Mouse (Mus musculus) forebrain, embryonic 16.5 days (tissue): ENCODE measurements around the gene Ass1. TPM values are rescaled to one million over a fixed set of nuclear protein-coding genes. Genes with fewer than 3 reads are reported as not detected.

Experiments used
- ATAC-seq: fragments of 200-750 bp; cut with Nextera tagmentation; 2 replicates; pipeline ENCODE4 v1.8.0; 2017; ENCODE audit warnings: mild to moderate bottlenecking, moderate library complexity
- H3K27ac ChIP-seq: fragments of 300-500 bp; sonication (generic); 2 replicates; pipeline ENCODE4 v1.5.1; 2014; ENCODE audit warnings: low read length, control low read depth
- H3K27me3 ChIP-seq: fragments of 300-500 bp; sonication (generic); replicated peaks from 2 replicates; pipeline ENCODE4 v1.6.1; 2014; ENCODE audit warnings: low read length; ENCODE audit not compliant: control insufficient read depth, insufficient read depth
- H3K36me3 ChIP-seq: fragments of 300-500 bp; sonication (generic); 2 replicates; pipeline ENCODE4 v1.6.1; 2014; ENCODE audit not compliant: control insufficient read depth, insufficient read depth
- H3K4me1 ChIP-seq: fragments of 300-500 bp; sonication (generic); replicated peaks from 2 replicates; pipeline ENCODE4 v1.6.1; 2014; ENCODE audit warnings: low read length; ENCODE audit not compliant: control insufficient read depth, insufficient read depth
- H3K4me2 ChIP-seq: fragments of 300-500 bp; sonication (generic); 2 replicates; pipeline ENCODE4 v1.6.1; 2014; ENCODE audit warnings: mild to moderate bottlenecking, low read length, control low read depth
- H3K4me3 ChIP-seq: fragments of 300-500 bp; sonication (generic); replicated peaks from 2 replicates; pipeline ENCODE4 v1.5.1; 2014; ENCODE audit warnings: mild to moderate bottlenecking, low read length, control low read depth
- H3K9ac ChIP-seq: fragments of 300-500 bp; sonication (generic); replicated peaks from 2 replicates; pipeline ENCODE4 v1.6.1; 2014; ENCODE audit warnings: low read depth, low read length, control low read depth
- H3K9me3 ChIP-seq: fragments of 300-500 bp; sonication (generic); 2 replicates; pipeline ENCODE4 v1.6.1; 2016; ENCODE audit warnings: low read length; ENCODE audit not compliant: control insufficient read depth
- WGBS: fragments of 180-500 bp; shearing (Covaris S2); extraction: QIAGEN DNeasy Blood & Tissue Kit; methylation state at CpG from one replicate; pipeline ENCODE4 v1.1.7; 2014; 5-methylcytosine and 5-hydroxymethylcytosine counted together
- polyA plus RNA-seq: library from polyadenylated mRNA; unstranded; fragments of >200 nt; fragmentation: Nextera tagmentation; extraction: Ambion mirVana; gene quantifications from 2 replicates; pipeline ENCODE4 v1.2.1, GENCODE M21; 2015

Gene Ass1
- 6.0 and 8.0 TPM in 2 replicates for polyA plus RNA-seq

- H3K27me3 ChIP-seq, result peaks cover 32% of the 10 kb centered on the region
These were observed at the start of gene Ass1 for GRCm38 (mm10) chr2:31469931-31470682. Ass1 (plus strand) TSS chr2:31470207.

DNA sequence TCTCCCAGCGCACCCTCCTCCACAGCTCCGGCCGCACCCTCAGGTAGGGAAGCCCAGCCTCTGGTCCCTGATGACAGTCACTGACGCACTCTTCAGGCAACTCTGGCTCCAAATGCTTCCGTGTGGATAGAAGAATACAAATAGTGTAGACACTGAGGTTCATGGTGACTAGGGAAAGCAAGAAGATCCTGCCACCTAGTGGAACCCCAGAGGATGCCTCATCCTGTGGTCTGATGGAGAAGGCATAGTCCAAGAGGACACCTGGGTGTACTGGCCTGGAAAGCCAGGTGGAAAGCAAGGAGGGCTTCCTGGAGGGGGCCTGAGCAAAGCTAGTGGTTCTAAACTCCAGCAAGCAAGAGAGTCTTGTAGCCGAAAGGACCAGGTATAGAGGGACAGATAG is 49.1 kb upstream of the Ass1 start:
- H3K9ac ChIP-seq, result no peak overlapping the region
- no peaks in the 10 kb centered on the region for H3K4me1 ChIP-seq
- no peaks in the 10 kb centered on the region for H3K9me3 ChIP-seq
- H3K4me3 ChIP-seq, result no peak overlapping the region
- H3K4me2 ChIP-seq, result no peak overlapping the region
- H3K36me3 ChIP-seq, result no peaks in the 10 kb centered on the region
- ATAC-seq, result no peak
- no peaks in the 10 kb centered on the region for H3K27me3 ChIP-seq
- H3K27ac ChIP-seq, result no peak overlapping the region
- WGBS, result 80% methylated on average over 6 of the region's 6 CpGs

More at GRCm38 (mm10) chr2:31469931-31470682, at the start of gene Ass1:
- Histone ChIP-seq H3K4me1 (peaks cover 15% of the 10 kb centered on the region), H3K36me3 (no peaks in the 10 kb centered on the region), H3K27ac (no peak within 1 kb of the TSS), H3K4me3 (peak within 1 kb of the TSS; percentile 40), H3K9ac (peak within 1 kb of the TSS; percentile 45), H3K4me2 (peak within 1 kb of the TSS; percentile 68), H3K9me3 (no peaks in the 10 kb centered on the region)
- peak; percentile 72 for ATAC-seq
- 1% methylated on average over 48 of the region's 49 CpGs for WGBS

GRCm38 (mm10) chr2:31422576-31422975 is 47.4 kb upstream of the Ass1 start:
- no peak overlapping the region for H3K9ac ChIP-seq
- H3K9me3 ChIP-seq, result no peaks in the 10 kb centered on the region
- no peak overlapping the region for H3K27ac ChIP-seq
- WGBS, result 68% methylated on average over 6 of the region's 6 CpGs
- no peaks in the 10 kb centered on the region for H3K27me3 ChIP-seq
- H3K4me1 ChIP-seq, result no peaks in the 10 kb centered on the region
- no peak overlapping the region for H3K4me2 ChIP-seq
- no peak overlapping the region for H3K4me3 ChIP-seq
- ATAC-seq, result no peak
- H3K36me3 ChIP-seq, result no peaks in the 10 kb centered on the region

- Histone ChIP-seq H3K4me2 (no peak overlapping the region), H3K9ac (no peak overlapping the region), H3K4me3 (no peak overlapping the region), H3K27me3 (no peaks in the 10 kb centered on the region), H3K36me3 (no peaks in the 10 kb centered on the region), H3K27ac (no peak overlapping the region), H3K9me3 (no peaks in the 10 kb centered on the region), H3K4me1 (peaks cover 7% of the 10 kb centered on the region; the same call in 1 of the 2 replicates)
- ATAC-seq, result peak; percentile 75
- WGBS, result 57% methylated on average over 5 of the region's 5 CpGs
These were observed 38.5 kb upstream of the Ass1 start for GRCm38 (mm10) chr2:31431477-31431876.

DNA sequence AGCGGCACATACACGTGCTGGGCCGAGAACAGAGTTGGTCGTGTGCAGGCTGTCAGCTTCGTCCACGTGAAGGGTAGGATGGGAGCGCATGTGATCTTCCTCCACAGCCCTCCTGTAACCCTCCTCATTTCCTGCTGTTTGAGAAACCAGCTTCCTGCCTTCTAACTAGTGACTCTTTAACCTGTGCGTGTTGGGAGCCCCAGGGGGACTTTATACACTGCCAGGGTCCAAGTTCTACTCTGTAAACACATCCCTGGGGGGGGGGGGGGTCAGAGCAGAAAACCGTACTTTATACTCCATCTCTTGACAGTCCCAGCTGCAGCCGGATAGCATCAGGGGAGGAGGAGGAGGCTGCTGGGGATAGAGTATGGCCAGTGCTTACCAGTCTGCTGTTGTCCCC is 35.3 kb upstream of the Ass1 start:
- no peak overlapping the region for H3K9ac ChIP-seq
- H3K4me1 ChIP-seq, result peaks cover 7% of the 10 kb centered on the region; the same call in 1 of the 2 replicates
- no peak overlapping the region for H3K4me2 ChIP-seq
- no peaks in the 10 kb centered on the region for H3K9me3 ChIP-seq
- no peaks in the 10 kb centered on the region for H3K36me3 ChIP-seq
- no peak overlapping the region for H3K27ac ChIP-seq
- no peak for ATAC-seq
- WGBS, result 80% methylated on average over 10 of the region's 10 CpGs
- H3K27me3 ChIP-seq, result no peaks in the 10 kb centered on the region
- no peak overlapping the region for H3K4me3 ChIP-seq

- Histone ChIP-seq H3K36me3 (no peaks in the 10 kb centered on the region), H3K4me2 (no peak overlapping the region), H3K27ac (no peak overlapping the region), H3K9ac (no peak overlapping the region), H3K4me3 (no peak overlapping the region), H3K9me3 (no peaks in the 10 kb centered on the region), H3K4me1 (peaks cover 7% of the 10 kb centered on the region; the same call in 1 of the 2 replicates), H3K27me3 (no peaks in the 10 kb centered on the region)
- ATAC-seq, result no peak
- 38% methylated on average over 6 of the region's 6 CpGs for WGBS
These were observed 34.4 kb upstream of the Ass1 start for GRCm38 (mm10) chr2:31435567-31435966.

DNA sequence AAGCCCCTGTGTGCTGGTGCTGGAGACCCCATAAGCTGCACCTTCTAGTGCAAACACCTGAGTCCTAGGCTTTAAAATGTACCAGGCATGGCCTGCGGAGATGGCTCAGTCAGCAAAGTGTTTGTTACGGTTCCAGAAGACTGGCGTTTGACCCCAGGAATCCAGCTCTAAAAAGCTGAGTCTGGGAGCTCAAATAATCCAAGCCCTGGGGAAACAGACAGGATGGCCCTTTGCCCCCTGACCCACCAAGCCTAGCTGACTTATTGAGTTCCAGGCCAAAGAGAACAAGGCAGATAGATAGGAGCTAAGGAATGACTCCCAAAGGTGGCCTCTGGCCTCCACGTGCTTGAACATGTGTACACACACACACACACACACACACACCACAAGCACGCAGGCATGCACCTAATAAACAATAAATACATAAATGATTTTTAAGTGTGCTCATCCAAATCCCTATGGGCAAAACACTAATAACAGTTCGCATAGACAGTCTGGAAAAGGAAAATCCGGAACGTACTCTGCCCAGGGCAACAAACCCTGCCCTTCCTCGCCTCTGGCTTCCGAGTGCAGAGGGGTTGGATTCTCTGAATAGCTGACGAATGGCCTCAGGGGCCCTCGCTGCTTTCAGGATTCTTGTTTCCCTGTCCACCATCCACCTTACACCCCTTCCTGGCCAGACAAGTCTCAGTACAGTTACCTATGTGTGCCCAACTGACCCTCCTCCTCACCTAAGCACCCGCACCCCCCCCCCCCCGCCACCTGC is 32.3 kb upstream of the Ass1 start:
- no peaks in the 10 kb centered on the region for H3K9me3 ChIP-seq
- no peak overlapping the region for H3K4me2 ChIP-seq
- ATAC-seq, result no peak
- H3K27ac ChIP-seq, result no peak overlapping the region
- WGBS, result 73% methylated on average over 14 of the region's 14 CpGs
- no peak overlapping the region for H3K4me3 ChIP-seq
- no peaks in the 10 kb centered on the region for H3K4me1 ChIP-seq
- H3K36me3 ChIP-seq, result no peaks in the 10 kb centered on the region
- no peaks in the 10 kb centered on the region for H3K27me3 ChIP-seq
- no peak overlapping the region for H3K9ac ChIP-seq

GRCm38 (mm10) chr2:31439576-31439975 is 30.4 kb upstream of the Ass1 start:
- H3K9ac ChIP-seq, result no peak overlapping the region
- H3K27ac ChIP-seq, result no peak overlapping the region
- no peaks in the 10 kb centered on the region for H3K27me3 ChIP-seq
- no peak for ATAC-seq
- H3K36me3 ChIP-seq, result no peaks in the 10 kb centered on the region
- H3K4me3 ChIP-seq, result no peak overlapping the region
- no peak overlapping the region for H3K4me2 ChIP-seq
- WGBS, result 79% methylated on average over 6 of the region's 6 CpGs
- H3K4me1 ChIP-seq, result no peaks in the 10 kb centered on the region
- no peaks in the 10 kb centered on the region for H3K9me3 ChIP-seq

DNA sequence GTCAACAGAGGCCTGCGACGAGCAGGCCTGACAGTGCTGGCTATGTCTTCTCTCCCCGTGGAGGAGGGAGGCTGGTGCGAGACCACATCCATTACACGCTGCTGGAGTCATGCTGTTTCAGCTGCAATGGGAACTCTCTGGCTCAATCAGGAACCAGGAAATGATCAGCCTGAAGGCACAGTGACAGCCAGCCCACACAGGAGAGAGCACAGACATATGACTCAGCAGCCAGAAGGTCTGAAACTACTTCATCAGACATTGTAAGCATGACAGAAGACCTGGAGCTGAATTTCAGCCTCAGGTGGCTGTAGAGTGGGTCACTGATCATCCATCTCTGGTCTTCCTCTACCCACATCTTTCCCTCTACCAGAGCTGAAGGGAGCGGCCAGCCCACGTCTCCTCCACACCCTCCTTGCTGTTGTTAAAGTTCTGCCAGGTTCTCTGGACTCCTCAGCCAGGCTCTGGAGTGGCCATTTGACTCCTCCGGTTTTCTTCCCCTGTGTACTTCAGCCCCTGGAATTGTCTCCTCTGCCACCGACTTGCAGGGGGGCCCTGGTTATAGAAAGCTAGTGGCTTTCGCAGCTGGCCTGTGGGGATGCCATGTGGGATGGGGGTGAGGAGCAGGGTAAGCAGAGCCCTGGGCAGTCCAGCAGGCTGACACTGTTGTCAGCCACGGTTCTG is 27.4 kb upstream of the Ass1 start:
- Histone ChIP-seq H3K4me3 (no peak overlapping the region), H3K4me1 (no peaks in the 10 kb centered on the region), H3K9me3 (no peaks in the 10 kb centered on the region), H3K9ac (no peak overlapping the region), H3K27ac (no peak overlapping the region), H3K4me2 (no peak overlapping the region), H3K36me3 (no peaks in the 10 kb centered on the region), H3K27me3 (no peaks in the 10 kb centered on the region)
- no peak for ATAC-seq
- WGBS, result 62% methylated on average over 11 of the region's 11 CpGs
